Comparison of ENCODE assay signal across 24 mouse cellular contexts in the genomic region with DNA sequence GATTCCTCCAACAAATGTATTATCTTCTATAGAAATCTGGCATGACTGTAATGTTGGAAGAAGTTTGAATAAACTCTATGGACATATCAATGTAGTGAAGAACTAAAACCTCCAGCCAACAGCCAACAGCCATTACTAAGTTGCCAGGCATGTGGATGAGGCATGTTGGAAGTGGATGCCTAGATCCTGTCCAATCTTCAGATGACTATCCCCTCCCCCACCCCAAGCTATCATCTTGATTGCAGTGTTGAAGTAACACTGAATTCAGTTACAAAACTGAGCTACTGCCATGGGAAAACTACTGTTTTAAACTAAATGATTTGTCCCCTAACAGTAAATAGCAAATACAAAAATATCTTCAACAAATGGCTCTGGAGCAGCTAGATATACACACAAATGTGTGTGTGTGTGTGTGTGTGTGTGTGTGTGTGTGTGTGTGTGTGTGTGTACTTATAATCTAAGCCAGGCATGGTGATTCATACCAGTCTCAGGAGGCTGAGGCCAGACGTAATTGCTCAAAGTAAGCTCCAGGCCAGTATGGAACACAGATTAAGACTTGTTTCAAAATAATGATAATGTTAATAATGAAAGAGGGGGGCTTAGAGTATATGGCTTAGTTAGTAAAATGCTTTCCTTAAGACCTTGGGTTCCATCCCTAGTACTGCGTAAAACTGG. TPM values are rescaled to one million over a fixed set of nuclear protein-coding genes. Genes with fewer than 3 reads are reported as not detected.
"Had no signal": no experiment of that assay in that cellular context is flagged by ENCODE, and none has a peak within 500 bp of the region (broad histone marks: within the 10 kb centered on the region; RNA-seq: fewer than 3 reads in every experiment).

No protein-coding gene starts in this region.

- H3K27ac ChIP-seq: liver, embryonic 15.5 days; lung, embryonic 15.5 days; macrophage; midbrain, embryonic 13.5 days; neural tube, embryonic 12.5 days had no signal

- H3K9me3 ChIP-seq: liver, embryonic 15.5 days; lung, embryonic 15.5 days; megakaryocyte, embryonic 14.5 days; midbrain, embryonic 13.5 days; neural tube, embryonic 12.5 days had no signal

- DNase-seq: liver, postnatal 0 days; lung, adult 2 months; lung, postnatal 14 days; lung, postnatal 36 days; right cerebral cortex, postnatal 25 days; right cerebral cortex, postnatal 4 days; spleen, adult 18-20 months; thymus, adult 18-20 months; thymus, postnatal 14 days; thymus, postnatal 4 days had no signal

- H3K4me2 ChIP-seq: liver, embryonic 15.5 days; lung, embryonic 15.5 days; midbrain, embryonic 11.5 days; midbrain, embryonic 13.5 days; neural tube, embryonic 12.5 days had no signal

- H3K4me3 ChIP-seq: liver, embryonic 15.5 days; lung, embryonic 15.5 days; megakaryocyte, embryonic 14.5 days; midbrain, embryonic 13.5 days; myocyte; neural tube, embryonic 12.5 days had no signal

- H3K36me3 ChIP-seq: liver, embryonic 15.5 days; lung, embryonic 15.5 days; midbrain, embryonic 13.5 days; neural tube, embryonic 12.5 days had no signal

- H3K9ac ChIP-seq: liver, embryonic 15.5 days; liver, postnatal 0 days; lung, embryonic 15.5 days; midbrain, embryonic 13.5 days; neural tube, embryonic 12.5 days had no signal

- H3K4me1 ChIP-seq: liver, embryonic 15.5 days; lung, embryonic 15.5 days; midbrain, embryonic 13.5 days; neural tube, embryonic 12.5 days had no signal

- H3K27me3 ChIP-seq: lung, embryonic 15.5 days; megakaryocyte, embryonic 14.5 days; midbrain, embryonic 13.5 days; neural tube, embryonic 12.5 days had no signal

- ATAC-seq: liver, postnatal 0 days; lung, postnatal 0 days; midbrain, embryonic 13.5 days; midbrain, embryonic 16.5 days had no signal

RNA-seq across cellular contexts. Expression of a gene that starts 17.8 kb away (rescaled TPM):
- polyA plus RNA-seq: liver, embryonic 15.5 days; lung, adult 2 months; macrophage; myocyte; small intestine, adult 2 months; stomach, embryonic 14.5 days; stomach, embryonic 16.5 days; urinary bladder, adult 2 months had no signal
